Mouse (Mus musculus): ENCODE measurements around the gene Ube2d1. TPM values are rescaled to one million over a fixed set of nuclear protein-coding genes. Genes with fewer than 3 reads are reported as not detected.

The Ube2d1 gene
- polyA plus RNA-seq, 1 experiment from 2014 or later: 176 TPM

GRCm38 (mm10) chr10:71251256-71251655 is 33.8 kb downstream of the Ube2d1 start:
- Histone ChIP-seq H3K27me3 (ENCODE audit: control insufficient read depth, insufficient read depth, low read length) (no peaks in the 10 kb centered on the region), H3K9ac (ENCODE audit: low read length) (no peak overlapping the region), H3K27ac (ENCODE audit: low read depth, low read length) (no peak overlapping the region), H3K4me2 (no peak overlapping the region), H3K4me3 (ENCODE audit: low read depth, low read length) (no peak overlapping the region), H3K36me3 (ENCODE audit: control insufficient read depth, insufficient read depth, low read length) (peaks cover 3% of the 10 kb centered on the region; the same call in 1 of the 2 replicates), H3K9me3 (ENCODE audit: control insufficient read depth, low read length) (no peaks in the 10 kb centered on the region), H3K4me1 (ENCODE audit: control insufficient read depth, insufficient read depth, low read length) (no peaks in the 10 kb centered on the region)
- no peak for DNase-seq (ENCODE audit: low spot score, missing footprints)
- 89% methylated on average over 5 of the region's 5 CpGs for WGBS
- no peak for ATAC-seq (ENCODE audit: low FRiP score)

DNA sequence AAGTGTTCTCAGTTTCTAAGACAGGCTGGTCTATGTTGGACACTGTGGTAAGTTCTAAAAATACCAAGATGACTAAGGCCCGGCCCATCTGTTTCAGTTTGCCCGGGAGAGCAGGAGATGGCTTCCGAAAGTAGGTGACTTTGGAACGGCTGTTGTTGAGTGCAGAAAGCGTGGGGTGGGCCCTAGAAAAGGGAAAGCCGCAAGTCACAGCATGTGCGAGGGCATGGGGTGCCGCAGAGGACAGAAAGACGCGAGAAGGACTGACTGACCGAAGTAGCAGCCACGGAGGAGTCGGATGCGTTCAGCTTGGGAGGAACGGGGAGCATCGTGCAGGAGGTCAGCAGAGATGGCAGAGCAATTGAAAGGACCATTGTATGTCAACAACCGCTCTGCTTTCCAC is 34.6 kb downstream of the Ube2d1 start:
- ATAC-seq (ENCODE audit: low FRiP score): no peak
- no peaks in the 10 kb centered on the region for H3K27me3 ChIP-seq (ENCODE audit: control insufficient read depth, insufficient read depth, low read length)
- H3K4me3 ChIP-seq (ENCODE audit: low read depth, low read length): no peak overlapping the region
- H3K4me2 ChIP-seq: no peak overlapping the region
- no peaks in the 10 kb centered on the region for H3K9me3 ChIP-seq (ENCODE audit: control insufficient read depth, low read length)
- no peaks in the 10 kb centered on the region for H3K4me1 ChIP-seq (ENCODE audit: control insufficient read depth, insufficient read depth, low read length)
- DNase-seq (ENCODE audit: low spot score, missing footprints): peak; percentile 62
- no peak overlapping the region for H3K9ac ChIP-seq (ENCODE audit: low read length)
- no peak overlapping the region for H3K27ac ChIP-seq (ENCODE audit: low read depth, low read length)
- 87% methylated on average over 17 of the region's 17 CpGs for WGBS
- H3K36me3 ChIP-seq (ENCODE audit: control insufficient read depth, insufficient read depth, low read length): no peaks in the 10 kb centered on the region

DNA sequence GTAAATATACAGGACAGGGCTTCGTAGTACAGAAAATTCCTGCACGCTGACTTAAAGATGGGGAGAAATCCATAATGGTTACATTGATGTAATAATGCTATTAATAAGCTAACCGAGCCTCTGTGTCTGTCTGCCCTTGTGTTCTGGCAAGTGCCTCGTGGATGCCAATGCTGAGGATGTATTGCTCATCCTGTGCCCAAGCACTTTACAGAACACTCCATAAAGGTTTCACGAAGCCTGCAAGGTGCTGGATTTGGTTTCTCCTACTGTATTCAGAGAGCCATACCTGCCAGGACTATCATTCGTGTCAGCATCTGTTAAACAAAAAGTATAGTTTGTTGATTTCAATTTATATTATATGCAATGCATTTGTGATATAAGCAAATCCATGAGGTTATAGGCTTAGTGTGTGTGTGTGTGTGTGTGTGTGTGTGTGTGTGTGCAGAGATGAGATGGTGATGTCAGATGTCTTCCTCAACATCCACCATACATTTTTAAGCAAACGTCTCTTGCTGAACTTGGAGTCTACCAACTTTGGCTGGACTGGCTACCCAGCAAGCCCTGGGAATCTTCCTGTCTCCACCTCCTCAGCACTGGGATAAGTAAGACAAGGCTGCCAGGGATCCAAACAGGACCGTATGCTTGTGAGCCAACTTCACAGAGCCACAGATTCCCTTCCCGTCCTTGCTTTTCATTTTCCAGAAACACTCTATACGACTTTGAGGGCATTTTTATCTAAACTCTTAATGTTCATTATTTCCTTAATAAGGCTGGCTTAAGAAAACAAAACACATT is 35.8 kb downstream of the Ube2d1 start:
- DNase-seq (ENCODE audit: low spot score, missing footprints) (peak; percentile 72), ATAC-seq (ENCODE audit: low FRiP score) (no peak)
- Histone ChIP-seq H3K4me3 (ENCODE audit: low read depth, low read length) (no peak overlapping the region), H3K9me3 (ENCODE audit: control insufficient read depth, low read length) (no peaks in the 10 kb centered on the region), H3K9ac (ENCODE audit: low read length) (no peak overlapping the region), H3K27me3 (ENCODE audit: control insufficient read depth, insufficient read depth, low read length) (no peaks in the 10 kb centered on the region), H3K4me1 (ENCODE audit: control insufficient read depth, insufficient read depth, low read length) (no peaks in the 10 kb centered on the region), H3K27ac (ENCODE audit: low read depth, low read length) (no peak overlapping the region), H3K36me3 (ENCODE audit: control insufficient read depth, insufficient read depth, low read length) (no peaks in the 10 kb centered on the region), H3K4me2 (no peak overlapping the region)
- WGBS: 84% methylated on average over 10 of the region's 10 CpGs

DNA sequence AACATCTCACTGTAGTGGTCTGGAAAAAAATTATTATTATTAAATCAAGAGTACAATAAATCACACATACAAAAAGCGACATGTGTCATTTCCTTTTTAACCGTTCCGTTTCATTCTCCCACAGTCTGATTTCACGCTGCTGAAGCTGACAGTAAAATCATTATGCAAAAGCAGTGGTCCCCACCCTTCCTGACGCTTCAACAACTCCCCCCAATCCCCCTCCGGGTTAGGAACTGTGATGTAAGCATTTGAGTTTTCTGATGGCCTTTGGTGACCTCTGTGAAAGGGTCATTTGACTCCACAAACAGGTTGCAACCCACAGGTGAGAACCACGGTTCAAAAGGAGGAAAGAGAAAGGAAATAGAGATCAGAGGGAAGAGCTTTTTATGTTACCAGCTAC is 38.1 kb downstream of the Ube2d1 start:
- no peak for DNase-seq (ENCODE audit: low spot score, missing footprints)
- WGBS: 70% methylated on average over 7 of the region's 7 CpGs
- no peaks in the 10 kb centered on the region for H3K36me3 ChIP-seq (ENCODE audit: control insufficient read depth, insufficient read depth, low read length)

GRCm38 (mm10) chr10:71239479-71240120 is 45.5 kb downstream of the Ube2d1 start:
- H3K4me1 ChIP-seq (ENCODE audit: control insufficient read depth, insufficient read depth, low read length): peaks cover 5% of the 10 kb centered on the region
- 78% methylated on average over 6 of the region's 6 CpGs for WGBS
- H3K27me3 ChIP-seq (ENCODE audit: control insufficient read depth, insufficient read depth, low read length): no peaks in the 10 kb centered on the region
- no peaks in the 10 kb centered on the region for H3K9me3 ChIP-seq (ENCODE audit: control insufficient read depth, low read length)
- no peak overlapping the region for H3K4me3 ChIP-seq (ENCODE audit: low read depth, low read length)
- H3K27ac ChIP-seq (ENCODE audit: low read depth, low read length): no peak overlapping the region
- H3K36me3 ChIP-seq (ENCODE audit: control insufficient read depth, insufficient read depth, low read length): peaks cover 3% of the 10 kb centered on the region
- DNase-seq (ENCODE audit: low spot score, missing footprints): no peak
- H3K9ac ChIP-seq (ENCODE audit: low read length): no peak overlapping the region
- ATAC-seq (ENCODE audit: low FRiP score): no peak
- H3K4me2 ChIP-seq: no peak overlapping the region

More for the DNA sequence above, 38.1 kb downstream of the Ube2d1 start:
- no peaks in the 10 kb centered on the region for H3K4me1 ChIP-seq (ENCODE audit: control insufficient read depth, insufficient read depth, low read length)
- H3K4me3 ChIP-seq (ENCODE audit: low read depth, low read length): no peak overlapping the region
- no peak overlapping the region for H3K9ac ChIP-seq (ENCODE audit: low read length)
- H3K27ac ChIP-seq (ENCODE audit: low read depth, low read length): no peak overlapping the region
- ATAC-seq (ENCODE audit: low FRiP score): no peak
- no peaks in the 10 kb centered on the region for H3K9me3 ChIP-seq (ENCODE audit: control insufficient read depth, low read length)
- no peak overlapping the region for H3K4me2 ChIP-seq
- H3K27me3 ChIP-seq (ENCODE audit: control insufficient read depth, insufficient read depth, low read length): no peaks in the 10 kb centered on the region

- DNase-seq (ENCODE audit: low spot score, missing footprints) (no peak), ATAC-seq (ENCODE audit: low FRiP score) (no peak)
- Histone ChIP-seq H3K27me3 (ENCODE audit: control insufficient read depth, insufficient read depth, low read length) (no peaks in the 10 kb centered on the region), H3K9ac (ENCODE audit: low read length) (peak within 1 kb of the TSS; percentile 89), H3K4me3 (ENCODE audit: low read depth, low read length) (peak within 1 kb of the TSS; percentile 87), H3K4me2 (peak within 1 kb of the TSS; percentile 64), H3K27ac (ENCODE audit: low read depth, low read length) (no peak within 1 kb of the TSS), H3K36me3 (ENCODE audit: control insufficient read depth, insufficient read depth, low read length) (peaks cover 4% of the 10 kb centered on the region), H3K9me3 (ENCODE audit: control insufficient read depth, low read length) (no peaks in the 10 kb centered on the region), H3K4me1 (ENCODE audit: control insufficient read depth, insufficient read depth, low read length) (peaks cover 5% of the 10 kb centered on the region)
- 6% methylated on average over 7 of the region's 7 CpGs for WGBS
Measured at GRCm38 (mm10) chr10:71238240-71238554, 46.9 kb downstream of the Ube2d1 start, which contains the start of gene Tfam. TSS of gene Tfam (minus strand) at chr10:71238280.

DNA sequence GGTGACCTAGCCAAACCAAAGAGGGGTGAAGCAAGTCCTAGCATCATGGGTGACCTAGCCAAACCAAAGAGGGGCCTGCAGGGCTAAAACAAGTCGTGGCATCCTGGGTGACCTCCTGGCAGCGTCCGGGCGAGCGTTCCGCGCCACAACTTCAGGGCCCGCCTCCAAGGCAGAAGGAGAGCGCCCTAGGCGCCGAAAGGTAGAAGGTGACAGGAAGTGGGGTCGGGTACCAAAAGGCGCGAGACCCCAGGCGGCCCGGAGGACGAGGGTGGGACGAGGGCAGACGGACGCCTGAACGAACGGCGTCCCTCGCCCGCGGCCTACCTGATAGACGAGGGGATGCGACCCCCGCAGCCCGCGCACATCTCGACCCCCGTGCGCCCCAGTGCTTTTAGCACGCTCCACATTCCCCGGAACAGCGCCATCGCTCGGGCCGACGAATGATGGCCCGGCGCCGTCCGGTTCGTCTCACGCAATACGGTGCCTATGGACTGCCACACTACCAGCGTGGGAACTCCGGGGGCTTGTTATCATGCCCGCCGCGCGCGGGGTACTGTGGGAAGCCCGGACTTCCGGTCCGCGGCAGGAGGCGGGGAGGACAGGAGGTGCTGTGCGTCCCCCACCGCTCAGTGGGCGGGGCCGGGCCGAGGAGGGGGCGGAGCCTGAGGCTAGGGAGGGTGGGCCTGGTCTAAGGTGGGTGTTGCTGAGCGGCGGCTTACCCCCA is 47.4 kb downstream of the Ube2d1 start:
- WGBS: under 1% methylated on average over 68 of the region's 68 CpGs
- H3K4me2 ChIP-seq: peak overlapping the region; percentile 64
- no peaks in the 10 kb centered on the region for H3K9me3 ChIP-seq (ENCODE audit: control insufficient read depth, low read length)
- peak; percentile 98 for ATAC-seq (ENCODE audit: low FRiP score)
- H3K27me3 ChIP-seq (ENCODE audit: control insufficient read depth, insufficient read depth, low read length): no peaks in the 10 kb centered on the region
- no peak overlapping the region for H3K27ac ChIP-seq (ENCODE audit: low read depth, low read length)
- peaks cover 5% of the 10 kb centered on the region for H3K4me1 ChIP-seq (ENCODE audit: control insufficient read depth, insufficient read depth, low read length)
- peak overlapping the region; percentile 87 for H3K4me3 ChIP-seq (ENCODE audit: low read depth, low read length)
- H3K9ac ChIP-seq (ENCODE audit: low read length): peak overlapping the region; percentile 89
- DNase-seq (ENCODE audit: low spot score, missing footprints): peak; percentile 99
- peaks cover 5% of the 10 kb centered on the region for H3K36me3 ChIP-seq (ENCODE audit: control insufficient read depth, insufficient read depth, low read length)

GRCm38 (mm10) chr10:71234071-71234470 is 51.0 kb downstream of the Ube2d1 start:
- DNase-seq (ENCODE audit: low spot score, missing footprints) (no peak), ATAC-seq (ENCODE audit: low FRiP score) (no peak)
- H3K4me1 ChIP-seq (ENCODE audit: control insufficient read depth, insufficient read depth, low read length): peaks cover 5% of the 10 kb centered on the region
- no peak overlapping the region for H3K4me3 ChIP-seq (ENCODE audit: low read depth, low read length)
- H3K9me3 ChIP-seq (ENCODE audit: control insufficient read depth, low read length): no peaks in the 10 kb centered on the region
- WGBS: 96% methylated on average over 8 of the region's 8 CpGs
- no peak overlapping the region for H3K27ac ChIP-seq (ENCODE audit: low read depth, low read length)
- H3K9ac ChIP-seq (ENCODE audit: low read length): no peak overlapping the region
- H3K36me3 ChIP-seq (ENCODE audit: control insufficient read depth, insufficient read depth, low read length): peaks cover 9% of the 10 kb centered on the region
- H3K27me3 ChIP-seq (ENCODE audit: control insufficient read depth, insufficient read depth, low read length): no peaks in the 10 kb centered on the region
- H3K4me2 ChIP-seq: no peak overlapping the region

DNA sequence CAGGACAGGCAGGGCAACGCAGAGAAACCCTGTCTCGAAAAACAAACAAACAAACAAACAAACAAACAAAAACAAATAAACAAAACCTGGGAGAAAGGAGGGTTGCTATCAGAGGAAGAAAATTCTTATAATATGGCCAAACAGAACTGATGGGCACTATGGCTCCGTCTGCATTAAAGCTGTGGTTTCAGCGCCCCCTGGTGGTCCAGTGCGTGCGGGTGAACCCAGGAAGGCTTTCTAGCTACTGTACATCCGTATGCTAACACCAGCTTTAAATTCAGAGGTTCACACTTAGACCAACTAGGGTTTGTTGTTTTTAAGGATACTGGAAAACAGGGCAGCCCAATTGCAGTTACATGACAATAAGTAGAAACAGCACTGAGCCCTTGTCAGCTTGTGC is 59.2 kb downstream of the Ube2d1 start:
- DNase-seq (ENCODE audit: low spot score, missing footprints) (peak; percentile 97), ATAC-seq (ENCODE audit: low FRiP score) (peak; percentile 65; the same call in 1 of the 2 replicates)
- Histone ChIP-seq H3K4me2 (no peak overlapping the region), H3K4me3 (ENCODE audit: low read depth, low read length) (no peak overlapping the region), H3K9me3 (ENCODE audit: control insufficient read depth, low read length) (no peaks in the 10 kb centered on the region), H3K27ac (ENCODE audit: low read depth, low read length) (no peak overlapping the region), H3K9ac (ENCODE audit: low read length) (no peak overlapping the region), H3K36me3 (ENCODE audit: control insufficient read depth, insufficient read depth, low read length) (peaks cover 21% of the 10 kb centered on the region), H3K4me1 (ENCODE audit: control insufficient read depth, insufficient read depth, low read length) (no peaks in the 10 kb centered on the region), H3K27me3 (ENCODE audit: control insufficient read depth, insufficient read depth, low read length) (no peaks in the 10 kb centered on the region)
- WGBS: 48% methylated on average over 7 of the region's 7 CpGs

Data from midbrain, embryonic 11.5 days (tissue).